Mouse (Mus musculus): Measurements from ENCODE around the gene Hoxb1. TPM values are rescaled to one million over a fixed set of nuclear protein-coding genes. Genes with fewer than 3 reads are reported as not detected.

Gene Hoxb1
- polyA plus RNA-seq (2017; shearing (Covaris generic)): under 1 TPM in 1 of 2 experiments, not detected in 1; 0.68 TPM

DNA sequence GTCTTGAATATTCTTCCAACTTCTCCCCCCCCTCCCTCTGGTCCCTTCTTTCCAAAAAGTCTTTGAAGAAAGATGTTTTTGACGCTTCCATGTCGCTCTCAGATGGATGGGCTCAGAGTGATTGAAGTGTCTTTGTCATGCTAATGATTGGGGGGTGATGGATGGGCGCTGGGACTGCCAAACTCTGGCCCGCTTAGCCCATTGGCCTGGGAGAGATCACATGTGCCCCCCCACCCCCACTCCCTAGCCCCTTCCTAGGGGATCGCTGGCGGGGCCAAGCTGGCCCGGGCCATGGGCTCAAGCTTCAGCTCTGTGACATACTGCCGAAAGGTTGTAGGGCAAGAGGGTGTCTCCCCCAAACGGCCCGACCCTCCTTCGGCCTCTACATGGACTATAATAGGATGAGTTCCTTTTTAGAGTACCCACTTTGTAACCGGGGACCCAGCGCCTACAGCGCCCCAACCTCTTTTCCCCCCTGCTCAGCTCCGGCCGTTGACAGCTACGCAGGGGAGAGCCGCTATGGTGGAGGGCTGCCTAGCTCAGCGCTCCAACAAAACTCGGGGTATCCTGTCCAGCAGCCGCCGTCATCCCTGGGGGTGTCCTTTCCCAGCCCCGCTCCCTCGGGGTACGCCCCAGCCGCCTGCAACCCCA, at the start of gene Hoxb1:
Gene Hoxb1, plus strand, starts transcription at position 312 of the 651 bp plus-strand sequence.

DNA sequence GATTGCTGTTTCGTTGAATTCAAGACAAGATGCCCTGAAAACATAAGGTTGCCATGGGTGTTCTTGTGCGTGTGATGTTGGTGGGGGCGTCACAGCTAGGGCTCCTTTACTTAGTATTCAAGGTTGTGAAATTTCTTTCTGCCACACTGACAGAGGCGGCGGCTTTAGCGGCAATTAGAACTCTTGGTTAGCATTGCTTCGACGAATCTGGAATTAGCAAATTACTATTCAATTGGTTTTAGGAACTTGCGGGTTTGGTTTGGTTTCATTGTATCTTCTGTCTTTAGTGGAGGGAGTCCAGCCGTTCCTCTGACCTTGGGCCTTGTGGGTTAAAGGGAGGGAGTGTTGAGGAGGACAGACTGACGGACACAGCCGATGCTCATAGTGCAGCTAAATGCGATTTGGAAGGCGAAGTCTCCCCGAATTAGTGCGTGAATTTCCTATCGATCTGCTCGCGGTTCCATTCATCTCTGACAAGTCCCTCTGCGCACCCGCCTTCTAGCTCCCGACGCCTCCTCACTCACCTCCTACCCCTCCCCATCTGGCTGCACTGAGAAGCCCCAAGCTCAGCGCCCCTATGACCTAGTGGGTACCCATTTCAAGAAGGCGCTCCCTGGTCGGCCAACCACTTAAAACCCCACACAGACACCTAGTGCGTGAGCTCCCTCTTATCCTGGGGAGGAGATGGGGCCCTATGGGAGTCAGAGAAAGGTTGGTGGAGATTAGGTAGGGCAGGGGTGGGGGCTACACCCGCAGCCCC, 47.8 kb upstream of the Hoxb1 start, which contains the start of gene Hoxb4:
Gene Hoxb4, plus strand, starts transcription at position 660 of the 760 bp plus-strand sequence.

DNA sequence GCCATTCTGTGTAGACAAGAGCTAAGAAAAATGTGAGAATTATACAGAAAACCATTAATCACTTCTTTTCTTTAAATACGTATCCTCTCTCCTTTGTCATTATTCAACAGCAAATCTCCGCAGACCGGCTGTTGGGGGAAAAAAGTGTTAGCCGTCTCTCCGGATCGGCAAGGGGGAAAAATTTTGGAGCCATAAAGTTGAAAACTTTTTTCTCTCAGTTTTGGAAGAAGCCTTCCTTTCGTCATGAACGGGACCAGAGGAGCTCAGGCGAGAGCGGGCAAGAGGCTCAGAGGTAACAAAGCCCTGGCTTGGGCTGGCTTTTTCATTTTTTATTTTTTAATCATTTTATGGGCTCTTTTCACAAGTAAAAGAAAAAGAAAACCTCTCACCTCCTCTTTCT, 42.4 kb upstream of the Hoxb1 start, which contains the start of gene Hoxb3:
Gene Hoxb3, plus strand, starts transcription at position 173 of the 400 bp plus-strand sequence.

DNA sequence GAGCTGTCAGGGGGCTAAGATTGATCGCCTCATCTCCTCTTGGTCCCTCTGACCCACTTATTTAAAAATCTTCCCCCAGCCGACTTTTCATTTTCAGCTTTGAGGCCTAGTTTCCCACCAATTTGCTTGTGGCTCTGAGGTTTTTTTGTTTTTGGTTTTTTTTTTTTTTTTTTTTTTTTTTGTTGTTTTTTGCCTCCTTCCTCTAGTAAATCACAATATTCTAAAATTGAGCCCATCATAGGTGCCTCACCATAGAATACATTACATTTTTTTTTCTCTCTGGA, 15.3 kb upstream of the Hoxb1 start, which contains the start of gene Hoxb2:
Gene Hoxb2, plus strand, starts transcription at position 185 of the 284 bp plus-strand sequence.

Other genes starting within 250 kb of the Hoxb1 start
- gene Ttll6, start 232.0 kb upstream of the Hoxb1 start, polyA plus RNA-seq (2017; shearing (Covaris generic)): under 1 TPM; 0.06 to 0.23 TPM
- gene Hoxb13, start 171.4 kb upstream of the Hoxb1 start, polyA plus RNA-seq (2017; shearing (Covaris generic)): under 1 TPM in 1 of 2 experiments, not detected in 1; 0.14 TPM
- not detected for gene Hoxb9, start 94.3 kb upstream of the Hoxb1 start, polyA plus RNA-seq (2017; shearing (Covaris generic))
- not detected for gene Hoxb8, start 83.8 kb upstream of the Hoxb1 start, polyA plus RNA-seq (2017; shearing (Covaris generic))
- gene Hoxb7, start 79.1 kb upstream of the Hoxb1 start, polyA plus RNA-seq (2017; shearing (Covaris generic)): not detected
- gene Hoxb6, start 73.3 kb upstream of the Hoxb1 start, polyA plus RNA-seq (2017; shearing (Covaris generic)): not detected
- gene Hoxb5, start 62.4 kb upstream of the Hoxb1 start, polyA plus RNA-seq (2017; shearing (Covaris generic)): 1 to 10 TPM in 1 of 2 experiments, under 1 TPM in 1; 0.14 to 1.1 TPM
- under 1 TPM; 0.61 to 0.72 TPM for gene Hoxb4, start 47.5 kb upstream of the Hoxb1 start, polyA plus RNA-seq (2017; shearing (Covaris generic))
- gene Hoxb3, start 42.4 kb upstream of the Hoxb1 start, polyA plus RNA-seq (2017; shearing (Covaris generic)): under 1 TPM in 1 of 2 experiments, not detected in 1; 0.25 TPM
- gene Hoxb2, start 15.2 kb upstream of the Hoxb1 start, polyA plus RNA-seq (2017; shearing (Covaris generic)): under 1 TPM; 0.10 to 0.91 TPM
- gene Skap1, start 98.8 kb downstream of the Hoxb1 start, polyA plus RNA-seq (2017; shearing (Covaris generic)): 100 to 1,000 TPM; 606 to 640 TPM